Mouse (Mus musculus): ENCODE data around the gene Usb1.
"Not testable (repeated sequence)": the region's sequence is repeated elsewhere in the genome, so short reads cannot be mapped to it uniquely, and the experiment has no call there.

The Usb1 gene

GRCm38 (mm10) chr8:95375374-95375930 is 43.4 kb downstream of the Usb1 start:
- no peak for DNase-seq (ENCODE audit: low read depth)

DNA sequence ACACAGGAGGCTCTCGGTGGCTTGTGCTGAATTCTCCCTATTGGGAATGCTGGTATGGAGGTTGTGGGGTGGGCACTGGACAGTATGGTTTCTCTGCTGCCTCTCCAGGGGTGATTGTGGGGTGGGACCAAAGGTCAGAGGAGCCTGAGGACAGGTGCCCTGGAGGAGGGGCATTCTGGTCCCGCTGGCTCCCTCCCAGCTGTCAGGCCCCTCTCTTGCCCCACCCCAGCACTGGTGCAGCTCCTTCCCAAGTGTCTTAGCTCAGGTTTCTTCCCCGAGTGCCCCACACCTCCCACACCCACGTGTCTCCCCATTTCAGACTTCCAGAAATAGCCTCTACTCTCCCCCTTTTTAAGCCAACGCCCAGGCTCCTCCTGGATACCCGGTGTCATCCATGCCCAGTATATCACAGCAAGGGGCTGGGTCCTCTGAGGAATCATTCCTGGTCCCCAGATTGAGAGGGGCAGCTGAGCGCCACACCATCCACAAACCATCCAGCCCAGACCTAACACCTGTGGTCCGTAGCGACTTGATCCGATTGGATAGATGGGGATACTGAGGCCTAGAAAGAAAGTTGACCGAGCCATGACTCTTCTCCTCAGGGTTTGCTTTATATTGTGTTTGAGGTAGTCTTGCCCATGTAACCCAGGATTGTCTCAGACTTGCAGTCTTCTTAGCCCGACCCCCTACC is 44.4 kb downstream of the Usb1 start:
- DNase-seq (ENCODE audit: low read depth) = no peak

DNA sequence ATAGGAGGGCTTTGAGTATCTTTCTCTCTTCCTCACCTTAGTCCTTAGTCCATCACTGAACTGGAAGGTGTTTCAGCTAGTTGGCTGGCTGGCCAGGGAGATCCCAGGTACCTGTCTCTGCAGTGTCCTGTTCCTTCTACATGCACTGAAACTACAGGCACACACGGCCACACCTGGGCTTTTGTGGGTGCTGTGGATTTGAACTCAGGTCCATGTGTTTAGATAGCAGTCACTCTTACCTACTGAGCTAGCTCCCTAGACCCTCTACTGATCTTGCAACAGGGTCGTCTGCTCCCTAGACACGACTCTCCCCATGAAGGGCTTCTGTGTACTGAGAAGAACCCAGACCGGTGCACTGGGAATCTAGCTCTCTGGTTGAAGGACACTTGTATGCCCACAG is 45.0 kb downstream of the Usb1 start:
- DNase-seq (ENCODE audit: low read depth) = no peak

GRCm38 (mm10) chr8:95377863-95378291 is 45.8 kb downstream of the Usb1 start:
- DNase-seq (ENCODE audit: low read depth) = no peak

GRCm38 (mm10) chr8:95378928-95379327 is 46.8 kb downstream of the Usb1 start:
- not testable (repeated sequence) for DNase-seq (ENCODE audit: low read depth)

DNA sequence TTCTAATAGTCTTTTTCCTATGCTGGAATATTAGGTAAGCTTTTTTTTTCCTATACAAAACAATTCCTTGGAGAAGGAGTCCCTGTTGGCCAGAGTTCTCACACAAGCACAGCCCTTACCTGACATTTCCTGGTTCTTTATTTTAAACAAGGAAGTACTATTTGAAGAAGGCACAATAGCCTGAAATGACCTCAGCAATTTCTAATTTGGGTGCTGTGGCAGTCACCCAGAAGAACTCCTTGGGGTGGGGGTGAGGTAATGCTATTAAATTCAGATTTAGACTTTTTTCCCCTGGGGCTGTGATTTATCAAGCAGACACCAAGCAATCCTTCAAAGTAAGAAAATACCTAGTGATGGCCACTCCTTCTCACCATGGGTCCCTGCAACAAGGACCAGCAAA is 48.9 kb downstream of the Usb1 start:
- DNase-seq (ENCODE audit: low read depth) = no peak

DNA sequence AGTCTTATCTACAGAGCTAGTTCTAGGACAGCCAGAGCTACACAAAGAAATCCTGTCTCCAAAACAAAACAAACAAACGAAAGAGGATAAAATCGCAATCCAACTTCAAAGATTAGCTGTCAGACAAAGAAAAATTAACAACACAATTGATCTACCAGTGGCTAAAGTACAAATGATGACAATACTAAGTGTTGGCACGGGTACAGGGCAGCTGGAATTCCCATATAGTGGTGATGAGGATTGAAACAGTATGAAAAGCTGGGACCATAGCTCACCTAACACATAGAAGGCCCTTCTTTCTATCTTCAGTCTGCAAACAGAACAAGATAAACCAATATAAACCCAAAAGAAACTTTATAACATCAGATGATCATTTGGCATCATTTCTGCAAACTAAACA is 49.5 kb downstream of the Usb1 start:
- no peak for DNase-seq (ENCODE audit: low read depth)

DNA sequence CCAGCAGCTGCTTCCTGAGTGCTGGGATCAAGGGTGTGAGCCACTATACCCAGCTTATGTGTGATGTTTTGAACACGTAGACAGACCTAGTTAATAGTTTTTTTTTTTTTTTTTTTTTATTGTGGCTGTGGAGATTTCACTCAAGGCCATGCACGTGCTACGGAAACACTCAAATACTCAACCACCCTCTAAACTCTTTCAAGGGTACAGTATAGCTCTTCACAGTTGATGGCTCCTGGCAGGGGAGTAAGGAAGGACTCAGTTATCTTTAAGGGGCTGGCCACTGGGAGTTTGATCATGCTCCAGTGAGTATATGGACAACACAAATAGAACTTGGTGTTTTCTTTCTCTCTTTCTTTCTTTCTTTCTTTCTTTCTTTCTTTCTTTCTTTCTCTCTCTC is 52.4 kb downstream of the Usb1 start:
- DNase-seq (ENCODE audit: low read depth) = no peak

DNA sequence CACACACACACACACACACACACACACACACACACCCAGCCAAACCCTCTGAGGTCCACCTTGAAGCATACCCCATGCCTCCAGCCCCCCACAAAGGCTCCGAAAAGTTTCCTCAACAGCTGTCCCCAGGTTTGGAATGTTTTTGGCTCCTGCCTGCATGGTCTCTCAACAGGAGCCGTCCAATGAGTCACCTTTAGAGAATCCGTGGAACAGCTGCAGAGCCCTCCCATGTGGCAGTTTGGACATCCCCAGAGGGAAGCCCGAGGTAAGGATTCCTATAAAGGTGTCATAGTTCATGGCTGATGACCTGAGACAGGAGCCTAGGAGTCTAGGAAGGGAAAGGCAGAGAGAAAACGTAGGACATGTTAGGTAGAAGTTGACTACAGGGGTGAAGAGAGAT is 54.0 kb downstream of the Usb1 start:
- DNase-seq (ENCODE audit: low read depth) = no peak

GRCm38 (mm10) chr8:95387221-95387620 is 55.1 kb downstream of the Usb1 start:
- DNase-seq (ENCODE audit: low read depth) = no peak

DNA sequence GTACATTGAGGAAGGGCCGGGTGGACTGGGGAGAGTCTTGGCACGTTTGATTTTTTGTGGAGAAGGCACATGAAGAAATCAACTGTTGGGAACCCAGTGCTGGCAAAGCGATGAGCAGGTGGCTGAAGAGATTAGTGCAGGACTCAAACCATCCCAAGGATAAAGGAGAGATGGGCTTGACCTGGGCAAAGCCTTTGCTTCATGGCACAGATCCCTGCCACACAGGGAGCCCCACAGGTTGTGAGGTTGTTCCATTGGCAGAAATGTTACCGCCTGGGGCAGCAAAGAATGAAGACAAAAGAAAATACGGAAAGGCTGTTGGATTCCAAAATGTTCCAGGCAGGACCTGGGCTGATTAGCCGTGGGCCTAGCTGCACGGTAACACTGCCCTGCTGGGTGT is 55.9 kb downstream of the Usb1 start:
- no peak for DNase-seq (ENCODE audit: low read depth)

- DNase-seq (ENCODE audit: low read depth) = no peak
Measured at GRCm38 (mm10) chr8:95390312-95390711, 58.2 kb downstream of the Usb1 start.

DNA sequence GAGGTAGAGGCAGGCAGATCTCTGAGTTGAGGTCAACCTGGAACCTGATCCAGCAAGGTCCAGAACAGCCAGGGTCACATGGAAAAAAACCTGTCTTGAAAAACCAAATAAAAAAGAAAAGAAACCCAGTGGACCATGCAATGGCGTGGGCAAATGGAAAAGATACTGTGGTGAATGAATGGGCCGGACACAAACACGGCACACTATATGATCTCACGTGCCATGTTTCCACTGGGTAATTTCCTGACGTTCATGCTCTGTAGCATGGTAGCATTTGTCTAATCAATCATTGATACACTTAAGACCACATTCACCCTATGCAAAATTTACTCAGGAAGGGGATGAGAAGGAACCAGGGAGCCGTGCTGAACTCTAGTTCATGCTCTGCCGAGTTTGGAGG is 59.0 kb downstream of the Usb1 start:
- DNase-seq (ENCODE audit: low read depth) = no peak

GRCm38 (mm10) chr8:95392604-95393003 is 60.5 kb downstream of the Usb1 start:
- no peak for DNase-seq (ENCODE audit: low read depth)

DNA sequence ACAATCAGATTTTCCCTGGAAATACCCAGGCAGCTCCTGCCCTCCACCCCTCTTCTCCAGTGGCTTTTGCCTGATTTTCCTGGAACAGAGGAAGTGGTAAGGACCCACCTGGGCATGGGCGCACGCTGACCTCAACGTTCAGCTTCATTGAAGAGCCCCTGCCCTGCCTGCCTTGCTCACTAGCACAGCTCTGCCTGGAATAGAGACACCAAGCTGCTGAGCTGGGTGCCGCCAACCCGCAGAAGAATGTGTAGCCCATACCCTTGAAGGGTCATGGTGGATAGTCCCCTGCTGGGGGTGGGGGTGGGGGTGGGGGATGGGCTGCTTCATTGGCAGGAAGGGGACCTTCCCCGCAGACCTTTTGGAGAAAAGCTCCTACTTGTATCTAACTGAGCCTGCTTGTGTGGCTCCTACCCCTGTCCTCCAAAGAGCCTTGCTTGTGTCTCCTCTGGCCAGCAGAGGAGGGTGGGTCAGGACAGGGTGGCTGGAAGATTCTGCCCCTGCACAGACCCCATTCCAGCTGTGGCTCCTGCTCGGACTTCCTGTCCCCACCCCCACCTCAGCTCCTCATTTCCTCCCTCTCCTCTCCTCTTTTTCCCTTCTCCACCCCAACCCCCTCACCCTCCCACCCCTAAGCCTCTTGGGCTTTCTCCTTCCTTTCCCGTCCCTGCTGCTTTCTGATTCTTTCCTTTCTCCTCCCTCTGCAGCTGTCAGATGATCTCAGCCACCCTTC is 63.3 kb downstream of the Usb1 start:
- no peak for DNase-seq (ENCODE audit: low read depth)

- DNase-seq (ENCODE audit: low read depth) = no peak
Measured at GRCm38 (mm10) chr8:95396752-95397151, 64.7 kb downstream of the Usb1 start.

All from c-Kit-positive CD71-positive TER-119-negative erythroid progenitor cells, embryonic 14.5 days (primary cell).